Mouse (Mus musculus) layer of hippocampus, postnatal 10 days (tissue): ENCODE results near the gene Mab21l3. TPM values are rescaled to one million over a fixed set of nuclear protein-coding genes. Genes with fewer than 3 reads are reported as not detected.

Source experiments
- DNase-seq, 2 experiments: peaks; one replicate each; pipeline ENCODE4 v3.0.0; 2021; ENCODE audit warnings: low spot score in 2 of 2
- total RNA-seq, 2 experiments: library from RNA; stranded (reverse); gene quantifications; 2 replicates each; pipeline ENCODE4 v1.2.3; 2021

Mab21l3 gene
- total RNA-seq, 2 experiments from 2014 or later: 0.18 to 0.30 TPM

GRCm38 (mm10) chr3:101804331-101804730 lies 44.4 kb downstream of the Mab21l3 start:
- DNase-seq: no peak

- DNase-seq: no peak
These were observed 45.0 kb downstream of the Mab21l3 start for GRCm38 (mm10) chr3:101803764-101804163.

GRCm38 (mm10) chr3:101802746-101803145 lies 46.0 kb downstream of the Mab21l3 start:
- DNase-seq: no peak

GRCm38 (mm10) chr3:101800596-101801018 lies 48.2 kb downstream of the Mab21l3 start:
- no peak for DNase-seq

- DNase-seq: no peak
These were observed 48.7 kb downstream of the Mab21l3 start for GRCm38 (mm10) chr3:101799852-101800595.

- DNase-seq: peak; percentile 60 to 68
These were observed 50.7 kb downstream of the Mab21l3 start for GRCm38 (mm10) chr3:101797830-101798709.

- DNase-seq: no peak
These were observed 52.5 kb downstream of the Mab21l3 start for GRCm38 (mm10) chr3:101796212-101796611.

- no peak for DNase-seq
These were observed 53.2 kb downstream of the Mab21l3 start for GRCm38 (mm10) chr3:101795387-101796039.

- no peak for DNase-seq
These were observed 54.1 kb downstream of the Mab21l3 start for GRCm38 (mm10) chr3:101794666-101795065.

- no peak for DNase-seq
These were observed 54.7 kb downstream of the Mab21l3 start for GRCm38 (mm10) chr3:101794026-101794425.

- DNase-seq: no peak
These were observed 56.6 kb downstream of the Mab21l3 start for GRCm38 (mm10) chr3:101792191-101792590.

- DNase-seq: no peak
These were observed 63.9 kb downstream of the Mab21l3 start for GRCm38 (mm10) chr3:101784768-101785424.

GRCm38 (mm10) chr3:101783793-101784192 lies 65.0 kb downstream of the Mab21l3 start:
- no peak for DNase-seq

- DNase-seq: peak in 1 of 2 experiments; percentile 27
These were observed 67.8 kb downstream of the Mab21l3 start for GRCm38 (mm10) chr3:101780874-101781483.

- no peak for DNase-seq
These were observed 69.7 kb downstream of the Mab21l3 start for GRCm38 (mm10) chr3:101778896-101779665.

GRCm38 (mm10) chr3:101775732-101776131 lies 73.0 kb downstream of the Mab21l3 start:
- no peak for DNase-seq

- no peak for DNase-seq
These were observed 78.2 kb downstream of the Mab21l3 start for GRCm38 (mm10) chr3:101770540-101770939.

- DNase-seq: no peak
These were observed 85.2 kb downstream of the Mab21l3 start for GRCm38 (mm10) chr3:101763566-101763965.
